Mouse (Mus musculus): Measurements from ENCODE around the gene Coro2b. TPM values are rescaled to one million over a fixed set of nuclear protein-coding genes. Genes with fewer than 3 reads are reported as not detected.
"Not testable (repeated sequence)": the region's sequence is repeated elsewhere in the genome, so short reads cannot be mapped to it uniquely, and the experiment has no call there.

Coro2b gene
- polyA plus RNA-seq, 1 experiment from 2014 or later: 11.0 TPM

DNA sequence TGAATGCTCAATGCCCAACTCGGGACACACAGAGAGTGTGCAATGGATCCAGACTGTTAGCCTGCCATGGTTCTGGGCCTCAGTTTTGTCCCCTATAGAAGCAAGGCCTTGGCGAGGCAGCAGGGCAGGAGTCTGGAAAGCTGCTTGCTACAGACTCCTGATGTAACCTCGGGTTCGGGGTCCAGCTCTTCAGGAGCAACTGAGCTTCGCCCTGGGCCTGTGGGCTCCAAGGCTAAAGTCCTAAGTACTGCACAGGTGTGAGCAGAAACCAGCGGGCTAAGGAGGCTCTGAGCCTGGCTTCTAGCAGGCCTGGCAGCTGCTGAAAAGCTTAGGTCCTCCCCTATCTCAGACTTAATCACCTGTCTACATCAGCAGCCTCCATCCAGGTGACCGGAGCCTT, 86.0 kb downstream of the Coro2b start:
- Histone ChIP-seq H3K4me1 (replicated peaks; ENCODE audit: insufficient read depth, low read length) (peaks cover 12% of the 10 kb centered on the region; the same call in 1 of the 2 replicates), H3K9ac (ENCODE audit: low read depth, low read length) (no peak overlapping the region), H3K36me3 (ENCODE audit: insufficient read depth, low read length) (no peaks in the 10 kb centered on the region), H3K9me3 (replicated peaks; ENCODE audit: low read length) (no peaks in the 10 kb centered on the region), H3K4me2 (ENCODE audit: low read length) (no peak overlapping the region), H3K27me3 (ENCODE audit: insufficient read depth, low read length) (no peaks in the 10 kb centered on the region), H3K4me3 (replicated peaks; ENCODE audit: low read depth, low read length) (no peak overlapping the region), H3K27ac (peak overlapping the region; percentile 25; the same call in 1 of the 2 replicates)
- TF ChIP-seq CTCF (IDR thresholded peaks at IDR 0.05; ENCODE audit: low read depth): no peak
- DNase-seq (ENCODE audit: low spot score): no peak
- no peak for ATAC-seq (replicated peaks; ENCODE audit: low FRiP score, low read depth)
- WGBS: 81% methylated on average over 7 of the region's 7 CpGs

DNA sequence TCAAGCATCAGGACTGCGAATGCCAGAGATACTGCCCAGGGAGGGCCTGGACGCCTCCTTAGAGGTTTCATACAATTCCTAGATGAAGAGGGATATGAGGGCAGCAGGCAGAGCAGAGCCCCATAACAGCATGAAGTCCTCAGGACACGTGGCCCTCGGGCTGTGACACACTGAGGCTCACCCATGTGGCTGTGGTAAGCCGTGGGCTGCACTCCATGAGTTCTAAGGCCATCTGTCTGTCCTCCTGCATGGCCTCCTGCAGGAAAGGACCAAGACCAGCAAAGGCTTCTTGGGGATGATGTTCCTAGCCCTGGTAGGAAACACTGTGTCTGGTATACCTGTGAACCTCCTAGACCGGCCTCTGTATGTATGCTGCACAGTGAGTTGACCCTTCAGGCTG, 86.5 kb downstream of the Coro2b start:
- H3K4me3 ChIP-seq (replicated peaks; ENCODE audit: low read depth, low read length): no peak overlapping the region

DNA sequence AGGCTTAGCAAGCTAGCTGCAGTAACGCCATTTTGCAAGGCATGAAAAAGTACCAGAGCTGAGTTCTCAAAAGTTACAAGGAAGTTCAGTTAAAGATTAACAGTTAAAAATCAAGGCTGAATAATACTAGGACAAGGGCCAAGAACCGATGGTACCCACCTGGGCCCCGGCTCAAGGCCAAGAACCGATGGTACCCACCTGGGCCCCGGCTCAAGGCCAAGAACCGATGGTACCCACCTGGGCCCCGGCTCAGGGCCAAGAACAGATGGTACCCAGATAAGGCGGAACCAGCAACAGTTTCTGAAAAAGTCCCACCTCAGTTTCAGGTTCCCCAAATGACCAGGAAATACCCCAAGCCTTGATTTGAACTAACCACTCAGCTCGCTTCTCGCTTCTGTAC, 89.5 kb downstream of the Coro2b start:
- H3K27me3 ChIP-seq (ENCODE audit: insufficient read depth, low read length); H3K36me3 ChIP-seq (ENCODE audit: insufficient read depth, low read length); H3K27ac ChIP-seq; H3K4me1 ChIP-seq (replicated peaks; ENCODE audit: insufficient read depth, low read length); ATAC-seq (replicated peaks; ENCODE audit: low FRiP score, low read depth); H3K4me2 ChIP-seq (ENCODE audit: low read length); DNase-seq (ENCODE audit: low spot score); H3K4me3 ChIP-seq (replicated peaks; ENCODE audit: low read depth, low read length); H3K9ac ChIP-seq (ENCODE audit: low read depth, low read length); H3K9me3 ChIP-seq (replicated peaks; ENCODE audit: low read length): not testable (repeated sequence)
- WGBS: 89% methylated on average over 4 of the region's 10 CpGs

More for the DNA sequence above, 86.5 kb downstream of the Coro2b start:
- ATAC-seq (replicated peaks; ENCODE audit: low FRiP score, low read depth) (no peak), DNase-seq (ENCODE audit: low spot score) (no peak)
- no peak overlapping the region for H3K9ac ChIP-seq (ENCODE audit: low read depth, low read length)
- TF ChIP-seq CTCF (IDR thresholded peaks at IDR 0.05; ENCODE audit: low read depth): no peak
- H3K27ac ChIP-seq: no peak overlapping the region
- H3K36me3 ChIP-seq (ENCODE audit: insufficient read depth, low read length): no peaks in the 10 kb centered on the region
- H3K4me1 ChIP-seq (replicated peaks; ENCODE audit: insufficient read depth, low read length): peaks cover 7% of the 10 kb centered on the region; the same call in 1 of the 2 replicates
- 82% methylated on average over 6 of the region's 6 CpGs for WGBS
- no peak overlapping the region for H3K4me2 ChIP-seq (ENCODE audit: low read length)
- no peaks in the 10 kb centered on the region for H3K9me3 ChIP-seq (replicated peaks; ENCODE audit: low read length)
- no peaks in the 10 kb centered on the region for H3K27me3 ChIP-seq (ENCODE audit: insufficient read depth, low read length)

DNA sequence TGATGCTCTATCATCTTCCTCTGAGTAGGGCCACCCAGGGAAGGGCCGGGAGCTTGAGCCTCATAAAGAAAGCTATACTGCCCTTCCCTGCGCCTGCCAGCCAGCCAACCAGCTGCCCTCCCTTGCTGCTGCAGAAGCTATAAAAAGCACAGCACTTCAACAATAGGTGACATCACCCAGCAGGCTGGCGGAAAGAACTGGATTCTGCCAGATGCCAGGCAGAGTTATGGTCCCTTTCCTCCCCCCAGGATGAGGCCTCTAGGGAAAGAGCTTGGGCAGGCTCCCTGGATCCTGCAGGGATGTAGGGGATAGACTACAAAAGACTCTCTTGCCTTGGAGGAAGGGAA, 98.1 kb downstream of the Coro2b start:
- no peak overlapping the region for H3K4me3 ChIP-seq (replicated peaks; ENCODE audit: low read depth, low read length)
- WGBS: 29% methylated on average over 3 of the region's 3 CpGs

DNA sequence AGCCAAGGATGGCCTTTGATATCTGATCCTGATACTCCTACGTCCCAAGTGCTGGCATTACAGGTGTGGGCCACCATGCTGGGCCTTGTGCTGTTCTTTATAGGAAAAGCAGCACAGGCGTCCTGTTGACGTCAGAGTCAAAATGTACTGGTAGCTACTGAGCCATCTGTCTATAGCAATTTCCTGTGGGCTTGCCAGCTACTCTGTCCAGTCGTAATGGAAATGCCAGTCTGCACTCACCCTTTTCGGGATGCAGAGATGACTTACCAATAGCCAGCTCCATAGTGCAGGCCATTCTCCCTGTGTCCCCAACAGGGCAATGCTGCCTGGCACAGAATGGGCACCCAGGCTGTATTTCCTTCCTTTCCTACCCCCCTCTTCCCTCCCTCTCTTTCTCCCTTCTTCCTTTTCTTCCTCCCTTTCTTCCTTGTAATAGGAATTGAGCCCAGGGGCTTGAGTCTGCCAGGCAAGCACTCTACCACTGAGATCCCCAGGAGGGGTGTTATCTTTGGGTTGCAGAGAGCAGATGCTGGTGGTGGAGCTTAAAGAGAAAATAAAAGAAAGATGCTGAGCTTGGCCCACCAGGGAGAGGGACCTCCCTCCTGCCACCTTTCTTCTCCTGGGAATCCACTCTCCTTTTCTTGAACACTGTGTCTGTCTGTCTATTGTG, 98.6 kb downstream of the Coro2b start:
- no peak for ATAC-seq (replicated peaks; ENCODE audit: low FRiP score, low read depth)
- Histone ChIP-seq H3K4me2 (ENCODE audit: low read length) (no peak overlapping the region), H3K36me3 (ENCODE audit: insufficient read depth, low read length) (no peaks in the 10 kb centered on the region), H3K9me3 (replicated peaks; ENCODE audit: low read length) (no peaks in the 10 kb centered on the region), H3K4me1 (replicated peaks; ENCODE audit: insufficient read depth, low read length) (peaks cover 9% of the 10 kb centered on the region), H3K4me3 (replicated peaks; ENCODE audit: low read depth, low read length) (no peak overlapping the region), H3K9ac (ENCODE audit: low read depth, low read length) (no peak overlapping the region), H3K27ac (peak overlapping the region; percentile 81), H3K27me3 (ENCODE audit: insufficient read depth, low read length) (no peaks in the 10 kb centered on the region)
- WGBS: 68% methylated on average over 5 of the region's 5 CpGs
- TF ChIP-seq CTCF (IDR thresholded peaks at IDR 0.05; ENCODE audit: low read depth): no peak
- no peak for DNase-seq (ENCODE audit: low spot score)

More for the DNA sequence above, 98.1 kb downstream of the Coro2b start:
- Histone ChIP-seq H3K27ac (peak overlapping the region; percentile 81), H3K9me3 (replicated peaks; ENCODE audit: low read length) (no peaks in the 10 kb centered on the region), H3K36me3 (ENCODE audit: insufficient read depth, low read length) (no peaks in the 10 kb centered on the region), H3K27me3 (ENCODE audit: insufficient read depth, low read length) (no peaks in the 10 kb centered on the region), H3K4me1 (replicated peaks; ENCODE audit: insufficient read depth, low read length) (peaks cover 9% of the 10 kb centered on the region), H3K4me2 (ENCODE audit: low read length) (no peak overlapping the region), H3K9ac (ENCODE audit: low read depth, low read length) (no peak overlapping the region)
- peak; percentile 82 for DNase-seq (ENCODE audit: low spot score)
- ATAC-seq (replicated peaks; ENCODE audit: low FRiP score, low read depth): peak; percentile 69; the same call in 1 of the 2 replicates
- no peak for TF ChIP-seq CTCF (IDR thresholded peaks at IDR 0.05; ENCODE audit: low read depth)

DNA sequence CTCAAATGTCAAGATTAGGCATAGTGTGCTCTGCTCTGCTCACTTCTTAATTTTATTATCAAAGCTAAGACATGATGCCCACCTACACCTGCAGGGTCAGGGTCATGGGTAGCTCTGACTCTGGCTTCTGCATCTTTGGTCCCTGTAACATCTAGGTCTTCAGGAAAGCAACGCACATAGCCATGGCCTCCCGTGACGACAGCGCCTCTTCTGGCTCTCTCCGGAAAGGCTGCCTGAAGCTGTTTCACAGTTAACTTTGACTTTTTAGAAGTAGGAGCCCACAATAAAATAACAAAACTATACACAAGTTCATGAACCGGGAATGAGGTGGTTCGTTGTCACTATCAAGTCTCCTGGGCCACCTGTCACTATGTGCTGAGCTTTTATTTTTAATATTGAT, 99.4 kb downstream of the Coro2b start:
- Histone ChIP-seq H3K9ac (ENCODE audit: low read depth, low read length) (no peak overlapping the region), H3K9me3 (replicated peaks; ENCODE audit: low read length) (no peaks in the 10 kb centered on the region), H3K4me3 (replicated peaks; ENCODE audit: low read depth, low read length) (no peak overlapping the region), H3K4me2 (ENCODE audit: low read length) (no peak overlapping the region), H3K36me3 (ENCODE audit: insufficient read depth, low read length) (no peaks in the 10 kb centered on the region), H3K27ac (no peak overlapping the region), H3K4me1 (replicated peaks; ENCODE audit: insufficient read depth, low read length) (peaks cover 9% of the 10 kb centered on the region), H3K27me3 (ENCODE audit: insufficient read depth, low read length) (no peaks in the 10 kb centered on the region)
- TF ChIP-seq CTCF (IDR thresholded peaks at IDR 0.05; ENCODE audit: low read depth): no peak
- ATAC-seq (replicated peaks; ENCODE audit: low FRiP score, low read depth) (no peak), DNase-seq (ENCODE audit: low spot score) (no peak)
- WGBS: 92% methylated on average over 7 of the region's 7 CpGs
